Mouse (Mus musculus): ENCODE measurements around the gene Zswim4.

The Zswim4 gene

DNA sequence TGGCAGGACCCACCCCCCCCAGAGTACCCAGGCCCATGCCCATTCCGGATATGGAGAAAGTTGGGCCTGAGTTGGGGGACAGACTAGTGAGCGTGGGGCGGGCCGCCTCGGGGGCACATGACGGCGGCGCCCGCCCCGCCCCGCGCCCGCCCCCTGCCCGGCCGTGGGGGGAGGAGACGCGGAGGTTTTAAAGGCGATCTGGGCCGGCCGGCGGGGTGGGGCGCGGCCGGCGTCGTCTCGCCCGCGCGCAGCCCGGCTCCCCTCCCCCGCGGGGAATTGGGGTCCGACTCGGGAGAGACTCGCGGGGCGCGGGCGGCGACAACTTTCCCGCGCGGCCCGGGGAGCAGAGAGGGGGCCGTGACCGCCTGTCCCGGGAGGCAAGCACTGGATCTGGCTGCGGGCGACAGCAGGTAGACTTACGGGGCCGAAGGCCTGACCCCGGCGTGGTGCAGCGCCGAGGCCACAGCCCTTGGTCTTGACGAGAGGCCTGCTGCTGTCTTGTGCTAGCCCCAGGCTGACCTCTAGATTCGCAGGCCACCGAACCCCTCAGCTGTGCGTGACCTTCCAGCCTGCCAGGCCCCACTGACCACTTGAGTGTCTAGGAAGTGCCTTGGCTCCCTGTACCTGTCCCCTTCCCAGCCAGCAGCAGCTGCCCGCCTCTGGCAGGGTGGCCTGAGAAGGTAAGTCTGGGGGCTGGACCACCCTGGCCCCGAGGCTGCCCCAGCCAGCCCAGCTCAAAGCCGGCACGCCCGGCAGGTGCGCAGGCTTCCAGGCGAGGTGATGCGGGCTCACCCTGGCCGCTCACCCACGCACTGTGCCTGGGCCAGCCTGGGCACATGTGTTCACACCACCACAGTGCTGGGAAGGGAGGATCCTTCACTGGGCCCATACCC is 36.0 kb downstream of the Zswim4 start:
- in situ Hi-C loops (cut with MboI, MseI) = loop anchor here in 1 of 2 experiments (5.0 kb wide), 1 partner anchor 441 kb away; no protein-coding TSS in a partner anchor

DNA sequence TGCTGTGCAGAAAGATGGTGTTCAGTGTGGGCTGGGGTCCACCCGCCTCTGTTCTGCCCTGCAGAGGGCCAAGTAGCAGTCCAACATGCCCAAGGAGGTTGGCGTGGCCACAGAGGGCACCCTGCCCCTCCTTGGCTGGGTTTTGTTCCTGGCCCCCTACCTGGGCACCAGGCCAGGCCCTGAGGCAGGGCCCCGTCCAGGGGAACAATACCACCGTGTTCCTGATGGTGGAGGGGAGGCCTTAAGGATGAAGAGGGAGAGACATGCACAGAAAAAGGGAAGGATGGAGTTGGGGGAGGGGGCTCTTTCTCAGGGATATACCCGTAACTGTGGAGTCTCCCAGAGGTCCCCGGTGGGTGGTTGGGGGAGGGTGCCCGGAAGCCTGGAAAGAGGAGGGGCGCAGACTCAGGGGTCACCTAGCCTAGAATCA is 36.7 kb downstream of the Zswim4 start:
- in situ Hi-C loops (cut with MboI, MseI) = loop anchor here in 1 of 2 experiments (5.0 kb wide), 1 partner anchor 442 kb away; no protein-coding TSS in a partner anchor

DNA sequence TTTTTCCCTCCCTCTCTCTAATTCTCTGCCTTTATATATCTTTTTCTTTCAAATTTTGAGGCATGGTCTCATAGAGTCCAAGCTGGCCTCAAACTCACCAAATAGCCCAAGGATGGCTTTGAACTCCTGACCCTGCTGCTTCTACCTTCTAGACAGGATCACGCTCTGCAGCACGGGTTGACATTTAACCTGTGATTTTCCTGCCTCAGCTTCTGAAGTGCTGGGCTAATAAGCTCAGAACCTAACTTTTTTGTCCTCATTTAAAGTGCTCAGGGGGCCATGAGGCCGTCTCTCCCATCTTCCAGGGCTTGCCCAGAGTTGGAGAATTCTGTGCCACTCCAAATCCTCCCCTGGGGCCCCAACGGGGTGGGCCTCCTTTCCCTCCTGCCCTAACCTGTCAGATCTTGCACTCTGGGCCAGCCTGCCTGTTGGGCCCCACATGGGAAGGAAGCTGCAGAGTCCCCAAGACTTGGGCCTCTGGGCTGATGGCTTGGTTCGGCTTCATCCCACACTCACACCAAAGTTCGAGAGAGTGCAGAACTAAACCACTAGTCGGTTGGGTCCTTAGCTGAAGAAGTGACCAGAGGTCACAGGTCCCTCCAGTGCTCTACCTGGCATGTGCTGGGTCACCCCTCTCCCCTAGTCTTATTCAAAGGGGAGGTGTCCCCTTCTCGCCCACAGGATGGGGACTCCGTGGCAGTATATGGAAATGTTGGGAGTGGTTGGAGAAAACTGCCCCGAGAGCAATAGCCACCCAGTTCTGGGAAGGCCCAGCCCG is 37.3 kb downstream of the Zswim4 start:
- in situ Hi-C loops (cut with MboI, MseI) = loop anchor here in 1 of 2 experiments (5.0 kb wide), 1 partner anchor 443 kb away; no protein-coding TSS in a partner anchor

DNA sequence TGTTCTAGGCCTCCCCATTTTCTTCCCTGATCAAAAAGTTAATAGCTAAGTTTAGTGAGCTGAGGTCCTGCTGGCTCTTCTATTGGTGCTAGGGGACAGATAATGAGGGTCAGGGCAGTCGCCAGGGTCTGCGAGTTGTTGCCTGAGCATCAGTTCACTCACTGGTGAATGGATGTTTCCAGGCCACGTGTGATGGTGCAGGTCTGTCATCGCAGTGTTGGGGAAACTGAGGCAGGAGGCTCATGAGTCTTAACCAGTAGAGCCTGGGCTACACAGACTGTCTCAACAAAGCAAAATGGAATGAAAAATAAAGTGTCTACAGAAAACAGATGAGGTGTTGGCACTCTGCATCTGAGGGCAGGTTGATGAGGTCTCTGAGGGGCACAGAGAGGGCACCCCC is 38.0 kb downstream of the Zswim4 start:
- in situ Hi-C loops (cut with MboI, MseI) = no loop called here

DNA sequence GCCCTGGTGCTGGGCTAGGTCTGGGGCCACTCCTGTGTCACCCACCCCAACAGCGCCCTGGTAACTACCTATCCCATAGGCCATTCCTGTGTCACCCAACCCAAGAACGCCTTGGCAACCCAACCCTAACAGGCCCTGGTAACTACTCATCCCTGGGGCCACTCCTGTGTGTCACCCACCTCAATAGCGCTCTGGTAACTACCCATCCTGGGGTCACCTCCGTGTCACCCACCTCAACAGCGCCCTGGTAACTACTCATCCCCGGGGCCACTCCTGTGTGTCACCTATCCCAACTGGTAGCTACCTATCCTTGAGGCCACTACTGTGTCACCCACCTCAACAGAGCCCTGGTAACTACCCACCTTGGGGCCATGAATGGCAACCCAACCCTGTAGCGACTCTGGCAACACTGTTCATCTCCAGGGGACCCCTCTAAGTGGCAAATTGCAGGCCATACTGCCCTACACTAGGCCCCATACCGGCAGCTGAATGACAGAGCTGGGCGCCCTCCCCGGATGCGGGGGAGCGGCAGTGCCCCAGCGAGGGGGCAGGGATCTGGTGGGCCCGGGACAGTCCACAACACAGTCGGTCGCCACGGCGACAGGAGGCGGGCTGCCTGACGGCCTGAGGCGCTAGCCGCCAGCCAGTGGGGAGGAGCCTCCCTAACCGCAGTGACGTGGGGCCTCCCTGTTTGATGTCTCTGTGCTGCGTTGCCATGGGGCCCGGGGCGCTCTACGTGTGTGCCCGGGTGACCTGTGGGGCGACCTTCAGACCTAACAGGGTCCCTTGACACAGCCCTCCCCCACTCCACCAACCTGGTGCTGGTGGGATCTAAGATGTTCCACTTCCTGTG is 38.7 kb downstream of the Zswim4 start:
- in situ Hi-C loops (cut with MboI, MseI) = no loop called here

DNA sequence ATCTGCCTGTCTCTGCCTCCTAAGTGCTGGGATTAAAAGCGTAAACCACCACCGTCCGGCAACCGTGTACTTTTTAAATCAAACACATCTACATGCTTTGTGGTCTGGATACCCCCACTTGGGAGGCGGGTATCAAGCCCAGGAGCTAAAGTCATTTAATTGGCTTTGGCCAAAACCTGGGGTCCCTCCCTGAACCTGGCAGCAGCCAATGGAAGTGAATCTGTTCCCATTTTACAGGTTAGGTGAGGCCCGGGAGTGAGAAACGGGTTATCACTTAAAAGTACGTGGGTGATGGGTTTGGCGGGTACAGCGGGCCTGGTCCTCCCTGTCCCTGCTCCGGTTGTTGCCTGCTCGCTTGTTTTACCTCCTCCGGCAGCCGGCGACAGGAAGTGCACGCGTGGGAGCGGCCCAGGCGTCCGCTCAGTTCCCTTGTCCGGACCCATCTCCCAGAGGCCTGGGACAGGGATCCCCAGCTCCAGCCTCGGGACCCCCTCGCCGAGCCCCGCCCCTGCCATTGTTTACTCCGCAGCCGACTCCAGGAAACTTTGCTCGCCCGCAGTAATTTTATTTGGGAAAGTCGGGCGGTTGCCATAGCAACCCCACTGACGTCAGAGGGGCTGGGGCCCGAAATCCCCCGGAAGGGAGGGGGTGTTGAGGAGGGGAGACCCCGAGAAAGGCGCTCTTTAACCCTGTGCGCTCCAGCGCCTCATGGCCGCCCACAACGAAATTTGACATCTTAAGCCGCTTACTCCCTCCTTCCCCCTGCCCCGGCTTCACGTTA is 39.5 kb downstream of the Zswim4 start:
- in situ Hi-C loops (cut with MboI, MseI) = no loop called here

DNA sequence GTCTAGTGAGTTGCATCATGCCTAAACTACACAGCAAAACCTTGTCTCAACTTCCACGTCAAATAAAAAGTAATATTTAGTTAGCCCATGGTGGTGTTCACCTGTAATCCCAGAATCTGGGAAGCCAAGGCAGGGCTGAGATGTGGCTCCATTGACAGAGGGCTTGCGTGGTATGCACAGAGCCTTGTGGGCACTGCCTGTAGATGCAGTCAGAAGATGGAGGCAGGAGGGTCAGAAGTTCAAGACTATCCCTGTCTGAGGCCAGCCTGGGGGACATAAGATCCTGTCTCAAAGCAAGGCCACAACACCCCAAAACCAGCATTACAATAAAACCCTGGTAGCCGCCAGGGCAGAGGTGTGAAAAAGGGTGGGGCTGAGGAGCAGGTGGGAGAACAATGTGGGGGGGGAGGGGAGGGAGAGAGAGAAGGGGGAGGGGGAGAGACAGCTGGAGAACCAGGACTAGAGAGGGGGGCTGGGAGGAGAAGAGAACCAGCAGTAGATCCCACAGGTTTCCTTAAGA is 42.6 kb downstream of the Zswim4 start:
- in situ Hi-C loops (cut with MboI, MseI) = no loop called here

DNA sequence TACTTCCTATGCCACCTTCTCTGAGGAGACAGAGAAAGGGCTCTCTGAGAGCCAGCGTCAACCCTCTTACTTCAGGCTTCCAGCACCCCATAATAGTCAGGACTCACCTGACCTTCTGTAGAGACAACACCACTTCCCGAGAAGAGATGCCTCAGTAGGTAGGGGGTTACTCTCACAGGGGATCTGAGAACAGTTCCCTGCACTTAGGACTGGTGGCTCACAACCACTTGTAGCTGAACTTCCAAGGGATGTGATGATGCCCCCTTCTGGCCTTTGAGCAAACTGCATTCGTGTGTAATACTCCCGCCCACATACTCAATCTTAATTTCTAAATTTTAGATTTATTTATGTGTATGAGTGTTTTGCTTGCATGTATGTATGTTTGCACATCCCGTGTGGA is 43.3 kb downstream of the Zswim4 start:
- in situ Hi-C loops (cut with MboI, MseI) = no loop called here

DNA sequence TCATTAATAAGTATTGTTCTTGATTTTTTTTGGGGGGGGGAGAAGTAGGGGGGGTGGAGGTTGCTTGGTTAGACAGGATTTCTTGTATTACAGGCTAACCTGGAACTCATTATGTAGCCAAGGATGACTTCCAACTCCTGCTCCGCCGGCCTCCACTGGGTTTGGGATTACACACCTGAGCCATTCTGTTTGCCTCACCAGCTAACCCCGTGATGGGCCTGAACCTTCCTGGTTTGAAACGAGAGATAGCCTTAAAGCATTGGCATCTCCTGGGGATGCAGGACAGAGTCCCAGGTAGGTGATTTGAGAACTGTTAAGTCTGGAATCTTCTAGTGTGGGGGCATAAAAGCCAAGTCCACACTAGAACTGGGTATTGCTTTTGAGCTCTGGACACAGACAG is 43.7 kb downstream of the Zswim4 start:
- in situ Hi-C loops (cut with MboI, MseI) = no loop called here

DNA sequence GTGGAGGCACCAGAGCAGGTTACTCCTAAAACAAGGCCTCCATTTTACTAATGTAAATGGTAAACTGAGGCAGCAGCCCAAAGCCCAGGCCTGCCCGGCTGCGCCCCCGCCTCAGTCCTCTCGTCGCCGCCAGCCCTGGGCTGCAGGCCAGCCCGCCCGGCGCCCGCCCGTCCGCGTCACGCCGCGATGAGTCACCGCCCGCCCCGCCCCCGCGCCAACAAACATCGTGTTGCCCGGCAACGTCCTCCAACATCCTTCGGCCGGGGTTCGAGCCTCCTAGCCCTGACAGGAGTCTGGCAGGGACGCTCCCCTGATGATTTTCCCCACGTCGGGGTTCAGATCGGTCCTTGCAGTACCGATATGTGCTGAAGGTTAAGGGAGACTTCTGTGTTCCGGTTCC is 44.3 kb downstream of the Zswim4 start:
- in situ Hi-C loops (cut with MboI, MseI) = no loop called here

DNA sequence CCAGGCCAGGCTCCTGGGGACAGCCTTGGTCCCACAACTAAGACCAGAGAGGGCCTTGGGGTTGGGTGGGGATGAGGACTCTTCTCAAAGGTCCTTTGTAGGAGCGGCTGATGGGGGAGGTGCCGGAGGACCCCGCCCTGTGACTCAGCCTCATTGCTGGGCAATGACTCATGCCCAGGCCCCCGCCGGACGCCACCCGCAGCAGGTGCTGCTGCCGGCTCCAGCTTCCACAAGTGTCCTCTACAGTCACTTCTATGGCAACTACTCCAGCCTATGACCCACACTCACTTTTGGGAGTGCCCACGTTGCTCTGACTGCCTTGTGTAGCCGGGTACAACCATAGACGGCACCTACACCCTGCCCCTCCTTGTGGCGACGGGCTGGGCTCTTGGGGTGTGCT is 44.8 kb downstream of the Zswim4 start:
- in situ Hi-C loops (cut with MboI, MseI) = no loop called here

DNA sequence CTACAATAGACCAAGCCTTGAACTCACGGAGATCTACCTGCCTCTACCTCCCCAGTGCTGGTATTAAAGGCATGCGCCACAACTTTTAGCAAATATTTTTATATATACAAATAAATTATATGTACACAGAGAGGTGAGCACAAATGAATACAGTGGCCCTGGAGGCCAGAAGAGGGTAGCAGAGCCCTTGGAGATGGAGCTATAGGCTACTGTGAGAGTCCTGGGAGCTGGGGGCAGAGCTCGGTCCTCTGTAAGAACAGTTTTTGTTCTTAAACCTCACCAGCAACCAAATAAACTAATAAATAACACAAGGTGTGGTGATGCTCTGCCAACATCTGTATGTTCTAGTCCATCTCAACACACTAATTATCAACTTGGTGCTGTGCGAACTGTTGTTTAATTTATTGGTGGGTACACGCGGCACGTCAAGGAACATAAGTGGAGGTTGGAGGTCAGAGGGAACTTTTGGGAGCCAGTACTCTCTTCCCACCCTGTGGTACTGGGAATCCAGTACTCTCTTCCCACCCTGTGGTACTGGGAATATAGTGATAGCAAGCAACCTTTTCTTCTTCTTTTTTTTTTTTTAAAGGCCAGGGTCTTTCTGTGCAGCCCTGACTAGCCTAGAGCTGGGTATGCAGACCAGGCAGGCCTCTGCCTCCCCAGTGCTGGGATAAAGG is 46.5 kb downstream of the Zswim4 start:
- in situ Hi-C loops (cut with MboI, MseI) = no loop called here

DNA sequence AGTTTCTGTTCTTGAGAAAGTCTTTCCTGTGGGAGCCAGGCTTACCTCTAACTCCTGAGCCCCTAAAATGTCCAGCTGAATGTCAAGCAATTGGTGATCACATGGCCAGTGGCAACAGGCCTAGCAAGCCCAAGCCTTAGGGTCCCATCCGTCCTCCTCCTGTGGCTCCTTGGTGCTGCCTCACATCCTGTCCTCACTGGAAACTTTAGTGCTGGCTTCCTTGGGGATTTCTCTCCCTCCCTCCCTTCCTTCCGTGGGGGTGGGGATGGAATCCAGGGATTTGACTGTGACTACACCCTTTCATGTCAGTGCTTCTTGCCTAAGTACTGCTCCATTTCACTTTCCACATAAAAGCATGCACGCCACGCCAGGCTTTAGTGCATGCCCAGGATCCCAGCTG is 47.3 kb downstream of the Zswim4 start:
- in situ Hi-C loops (cut with MboI, MseI) = no loop called here

DNA sequence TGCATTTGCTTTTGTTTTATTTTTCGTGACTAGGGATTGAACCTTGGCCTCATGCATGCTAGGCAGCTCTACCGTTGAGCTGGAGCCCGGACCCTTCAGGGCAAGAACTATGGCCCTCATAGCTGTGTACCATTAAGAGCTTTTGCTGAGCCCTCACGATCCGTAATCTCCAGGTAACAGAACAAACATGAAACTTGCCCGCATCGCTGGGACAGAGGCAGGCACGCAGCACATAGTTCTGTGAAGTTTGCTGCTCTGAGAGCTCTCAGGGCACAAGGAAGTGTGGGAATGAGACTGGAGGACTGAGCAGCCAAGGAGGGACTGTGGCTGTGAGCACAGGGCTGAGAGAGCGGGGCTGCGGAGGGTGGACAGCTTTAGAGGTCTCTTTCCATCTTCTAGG is 48.2 kb downstream of the Zswim4 start:
- in situ Hi-C loops (cut with MboI, MseI) = no loop called here

DNA sequence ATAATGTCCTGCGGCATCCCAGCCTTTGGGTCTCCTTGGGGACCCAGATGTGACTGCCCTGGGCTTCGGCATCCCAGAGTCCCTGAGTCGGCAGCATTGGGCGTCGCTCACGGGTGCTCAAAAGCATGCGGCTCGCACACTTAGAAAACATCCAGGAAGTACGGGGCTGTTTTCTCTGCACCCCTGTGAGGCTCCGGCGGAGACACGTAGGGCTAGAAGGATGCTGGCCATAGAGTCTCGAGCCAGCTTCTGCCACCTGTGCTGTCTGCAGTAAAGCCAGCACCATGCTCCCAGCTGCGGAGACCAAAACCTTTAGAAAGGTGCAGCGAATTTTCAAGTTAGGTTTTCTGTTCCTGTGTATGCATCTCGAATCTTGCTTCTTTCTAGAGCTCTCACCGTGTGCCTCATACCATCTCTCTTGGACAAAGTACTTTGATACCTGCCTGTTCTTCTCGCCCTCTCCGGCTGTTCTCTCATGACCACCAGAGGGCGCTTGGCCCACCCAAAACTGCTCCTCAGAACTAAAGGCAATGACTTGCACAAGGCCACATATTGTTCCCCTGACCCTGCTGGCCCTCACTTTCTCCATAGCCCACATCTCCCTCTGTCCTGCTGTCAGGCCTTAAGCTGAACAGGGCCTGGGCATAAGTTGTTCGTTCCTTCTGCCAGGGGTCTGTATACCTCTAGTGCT is 49.6 kb downstream of the Zswim4 start:
- in situ Hi-C loops (cut with MboI, MseI) = no loop called here

DNA sequence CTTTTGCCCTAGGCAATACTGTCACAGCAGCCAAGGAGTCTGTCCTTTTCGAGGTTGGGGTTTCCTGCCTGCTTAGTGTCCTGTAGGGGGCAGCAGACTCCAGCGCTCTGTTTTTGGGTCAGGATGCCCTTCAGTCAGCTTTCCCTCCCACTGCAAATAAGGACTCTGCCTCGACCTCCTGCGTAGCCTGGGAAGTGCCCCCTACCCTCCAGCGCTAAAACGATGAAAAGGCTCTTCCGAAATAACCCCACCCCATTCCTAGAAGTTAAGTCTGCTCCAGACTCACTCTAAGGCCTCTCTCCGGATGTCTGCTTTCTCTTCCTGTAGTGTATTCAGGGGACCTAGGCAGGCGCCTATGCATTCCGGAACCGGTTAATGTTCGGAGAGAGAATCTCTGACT is 50.3 kb downstream of the Zswim4 start:
- in situ Hi-C loops (cut with MboI, MseI) = no loop called here

DNA sequence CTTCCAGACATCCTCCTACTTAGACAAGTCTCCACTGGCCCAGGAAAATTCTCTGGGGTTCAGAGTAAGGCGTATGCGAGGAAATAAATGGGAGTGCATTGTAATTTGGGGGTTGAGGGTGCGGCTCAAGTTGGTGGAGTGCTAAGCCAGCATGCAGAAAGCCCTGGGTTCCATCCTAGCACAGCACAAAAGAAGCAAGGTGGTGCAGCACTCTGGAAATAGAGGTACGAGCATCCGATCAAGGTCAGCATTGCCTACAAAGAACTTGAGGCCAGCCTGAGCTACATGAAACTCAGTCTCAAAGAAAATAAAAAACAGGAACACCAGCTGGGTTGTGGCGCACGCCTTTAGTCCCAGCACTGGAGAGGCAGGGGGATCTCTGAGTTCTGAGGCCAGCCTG is 51.7 kb downstream of the Zswim4 start, which contains the start of gene Nanos3:
Gene Nanos3, minus strand, starts transcription at position 101 of the 400 bp plus-strand sequence.
- in situ Hi-C loops (cut with MboI, MseI) = no loop called here

DNA sequence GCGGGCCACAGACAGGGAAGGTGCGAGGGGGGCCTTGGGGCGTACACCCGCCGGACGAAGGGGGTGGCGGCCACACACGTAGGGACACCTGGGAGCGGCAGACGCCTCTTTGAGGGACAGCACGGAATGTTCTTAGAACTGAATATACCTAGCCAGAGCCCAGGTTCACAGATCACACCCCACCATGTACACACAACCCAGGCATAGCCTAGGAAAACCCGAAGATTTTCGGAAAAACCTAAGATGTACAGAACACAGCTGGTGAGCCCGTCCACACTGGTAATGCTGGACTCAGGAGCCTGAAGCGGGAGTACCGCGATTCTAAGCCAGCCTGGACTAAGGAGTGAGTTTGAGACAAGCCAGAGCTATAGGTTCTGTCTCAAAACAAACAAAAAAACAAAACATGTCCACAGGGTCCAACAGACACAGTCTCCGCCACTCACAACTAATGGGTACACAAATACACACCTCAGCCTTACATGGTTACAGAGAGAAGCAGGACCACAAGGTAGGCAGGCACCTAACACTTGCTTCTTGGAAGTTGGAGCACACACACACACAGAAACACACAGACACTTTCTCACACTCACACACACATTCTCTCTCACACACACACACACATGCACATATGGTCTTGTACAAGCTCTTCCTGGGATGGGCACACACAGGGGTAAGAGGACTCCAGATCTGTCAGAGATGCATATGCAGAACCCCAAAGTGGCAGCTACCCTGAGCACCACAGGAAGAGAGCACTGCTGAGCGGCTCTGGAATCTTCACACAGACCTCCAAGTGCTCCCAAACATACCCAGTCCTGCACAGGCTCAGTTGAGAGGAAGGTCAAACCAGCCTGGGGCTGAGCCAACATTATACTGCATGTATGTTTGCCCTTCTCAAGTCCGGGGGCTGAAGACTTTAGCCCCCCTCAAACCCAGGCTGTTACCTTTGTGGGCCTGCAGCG is 52.5 kb downstream of the Zswim4 start:
- in situ Hi-C loops (cut with MboI, MseI) = no loop called here

Data from T-helper 17 cell (primary cell).